Mouse (Mus musculus) heart, embryonic 10.5 days (tissue): Measurements from ENCODE around the gene Tspan18. TPM values are rescaled to one million over a fixed set of nuclear protein-coding genes. Genes with fewer than 3 reads are reported as not detected.

ENCODE experiments used
- DNase-seq: peaks from one replicate; pipeline ENCODE4 v3.0.0-alpha.2; 2017; ENCODE audit warnings: low spot score
- H3K27ac ChIP-seq: fragments of 300-500 bp; sonication (generic); 2 replicates; pipeline ENCODE4 v1.5.1; 2016; ENCODE audit warnings: mild to moderate bottlenecking
- H3K27me3 ChIP-seq: fragments of 300-500 bp; sonication (generic); 2 replicates; pipeline ENCODE4 v1.6.1; 2016; ENCODE audit warnings: mild to moderate bottlenecking; ENCODE audit not compliant: poor library complexity, insufficient read depth, severe bottlenecking
- H3K36me3 ChIP-seq: fragments of 300-500 bp; sonication (generic); 2 replicates; pipeline ENCODE4 v1.6.1; 2016; ENCODE audit warnings: mild to moderate bottlenecking, moderate library complexity
- H3K4me1 ChIP-seq: fragments of 300-500 bp; sonication (generic); 2 replicates; pipeline ENCODE4 v1.6.1; 2016; ENCODE audit warnings: mild to moderate bottlenecking
- H3K4me3 ChIP-seq: fragments of 300-500 bp; sonication (generic); 2 replicates; pipeline ENCODE4 v1.5.1; 2016; ENCODE audit warnings: mild to moderate bottlenecking, moderate library complexity
- H3K9me3 ChIP-seq: fragments of 300-500 bp; sonication (generic); 2 replicates; pipeline ENCODE4 v1.6.1; 2016; ENCODE audit warnings: mild to moderate bottlenecking, moderate library complexity
- WGBS: fragments of 180-500 bp; shearing (Covaris S2); methylation state at CpG from one replicate; pipeline ENCODE4 v1.1.7; 2016; 5-methylcytosine and 5-hydroxymethylcytosine counted together
- polyA plus RNA-seq: library from polyadenylated mRNA; unstranded; fragments of >200 nt; fragmentation: Nextera tagmentation; extraction: Ambion mirVana; gene quantifications from 2 replicates; pipeline ENCODE4 v1.2.1, GENCODE M21; 2016

Tspan18 gene
- polyA plus RNA-seq, 1 experiment from 2014 or later: 64.2 TPM

GRCm38 (mm10) chr2:93176871-93177667 lies 157.2 kb downstream of the Tspan18 start:
- Histone ChIP-seq H3K27ac (0 out of 2 replicates have a peak overlapping the region, but pooled peaks have one; percentile 23), H3K4me3 (peak overlapping the region; percentile 38), H3K4me1 (peaks cover 46% of the 10 kb centered on the region), H3K9me3 (no peaks in the 10 kb centered on the region), H3K27me3 (peaks cover 86% of the 10 kb centered on the region), H3K36me3 (no peaks in the 10 kb centered on the region)
- WGBS: 4% methylated on average over 17 of the region's 17 CpGs
- DNase-seq: no peak

GRCm38 (mm10) chr2:93176193-93176798 lies 158.0 kb downstream of the Tspan18 start:
- WGBS: 26% methylated on average over 4 of the region's 4 CpGs
- Histone ChIP-seq H3K27me3 (peaks cover 84% of the 10 kb centered on the region), H3K27ac (no peak overlapping the region), H3K36me3 (no peaks in the 10 kb centered on the region), H3K4me1 (peaks cover 46% of the 10 kb centered on the region), H3K4me3 (no peak overlapping the region), H3K9me3 (no peaks in the 10 kb centered on the region)
- no peak for DNase-seq

- H3K36me3 ChIP-seq: no peaks in the 10 kb centered on the region
- 83% methylated on average over 2 of the region's 2 CpGs for WGBS
- no peak for DNase-seq
- H3K9me3 ChIP-seq: no peaks in the 10 kb centered on the region
- peaks cover 46% of the 10 kb centered on the region for H3K4me1 ChIP-seq
- H3K27ac ChIP-seq: no peak overlapping the region
- no peak overlapping the region for H3K4me3 ChIP-seq
- peaks cover 84% of the 10 kb centered on the region for H3K27me3 ChIP-seq
Measured at GRCm38 (mm10) chr2:93175721-93176120, 158.6 kb downstream of the Tspan18 start.

GRCm38 (mm10) chr2:93175278-93175677 lies 159.0 kb downstream of the Tspan18 start:
- Histone ChIP-seq H3K36me3 (no peaks in the 10 kb centered on the region), H3K9me3 (no peaks in the 10 kb centered on the region), H3K27me3 (peaks cover 84% of the 10 kb centered on the region), H3K4me1 (peaks cover 42% of the 10 kb centered on the region), H3K4me3 (no peak overlapping the region), H3K27ac (no peak overlapping the region)
- WGBS: 46% methylated on average over 5 of the region's 5 CpGs
- no peak for DNase-seq

GRCm38 (mm10) chr2:93174159-93174558 lies 160.1 kb downstream of the Tspan18 start:
- Histone ChIP-seq H3K27me3 (peaks cover 82% of the 10 kb centered on the region), H3K27ac (no peak overlapping the region), H3K4me3 (no peak overlapping the region), H3K36me3 (no peaks in the 10 kb centered on the region), H3K4me1 (peaks cover 34% of the 10 kb centered on the region), H3K9me3 (no peaks in the 10 kb centered on the region)
- DNase-seq: no peak
- WGBS: 12% methylated on average over 5 of the region's 5 CpGs

GRCm38 (mm10) chr2:93172460-93172859 lies 161.8 kb downstream of the Tspan18 start:
- Histone ChIP-seq H3K36me3 (no peaks in the 10 kb centered on the region), H3K4me1 (peaks cover 30% of the 10 kb centered on the region), H3K27me3 (peaks cover 65% of the 10 kb centered on the region), H3K27ac (no peak overlapping the region), H3K9me3 (no peaks in the 10 kb centered on the region), H3K4me3 (no peak overlapping the region)
- 52% methylated on average over 5 of the region's 5 CpGs for WGBS
- no peak for DNase-seq

- Histone ChIP-seq H3K27me3 (peaks cover 60% of the 10 kb centered on the region), H3K36me3 (no peaks in the 10 kb centered on the region), H3K27ac (no peak overlapping the region), H3K9me3 (no peaks in the 10 kb centered on the region), H3K4me1 (peaks cover 25% of the 10 kb centered on the region), H3K4me3 (no peak overlapping the region)
- no peak for DNase-seq
- 73% methylated on average over 6 of the region's 6 CpGs for WGBS
Measured at GRCm38 (mm10) chr2:93171929-93172328, 162.4 kb downstream of the Tspan18 start.

GRCm38 (mm10) chr2:93170845-93171200 lies 163.5 kb downstream of the Tspan18 start:
- H3K4me3 ChIP-seq: no peak overlapping the region
- H3K27me3 ChIP-seq: peaks cover 49% of the 10 kb centered on the region
- peaks cover 18% of the 10 kb centered on the region for H3K4me1 ChIP-seq
- WGBS: 83% methylated on average over 5 of the region's 5 CpGs
- no peaks in the 10 kb centered on the region for H3K36me3 ChIP-seq
- no peak overlapping the region for H3K27ac ChIP-seq
- no peak for DNase-seq
- no peaks in the 10 kb centered on the region for H3K9me3 ChIP-seq

- peaks cover 43% of the 10 kb centered on the region for H3K27me3 ChIP-seq
- no peaks in the 10 kb centered on the region for H3K36me3 ChIP-seq
- 55% methylated on average over 19 of the region's 19 CpGs for WGBS
- peaks cover 12% of the 10 kb centered on the region for H3K4me1 ChIP-seq
- H3K27ac ChIP-seq: no peak overlapping the region
- no peaks in the 10 kb centered on the region for H3K9me3 ChIP-seq
- no peak overlapping the region for H3K4me3 ChIP-seq
- DNase-seq: no peak
Measured at GRCm38 (mm10) chr2:93170156-93170844, 164.0 kb downstream of the Tspan18 start.

- WGBS: 78% methylated on average over 14 of the region's 14 CpGs
- Histone ChIP-seq H3K4me3 (no peak overlapping the region), H3K9me3 (no peaks in the 10 kb centered on the region), H3K27ac (no peak overlapping the region), H3K4me1 (peaks cover 18% of the 10 kb centered on the region), H3K36me3 (no peaks in the 10 kb centered on the region), H3K27me3 (peaks cover 23% of the 10 kb centered on the region)
- no peak for DNase-seq
Measured at GRCm38 (mm10) chr2:93166734-93167406, 167.4 kb downstream of the Tspan18 start.

- Histone ChIP-seq H3K4me1 (peaks cover 18% of the 10 kb centered on the region), H3K9me3 (no peaks in the 10 kb centered on the region), H3K27me3 (peaks cover 19% of the 10 kb centered on the region), H3K27ac (no peak overlapping the region), H3K4me3 (no peak overlapping the region), H3K36me3 (no peaks in the 10 kb centered on the region)
- 75% methylated on average over 6 of the region's 6 CpGs for WGBS
- no peak for DNase-seq
Measured at GRCm38 (mm10) chr2:93166295-93166694, 168.0 kb downstream of the Tspan18 start.

GRCm38 (mm10) chr2:93163750-93164335 lies 170.5 kb downstream of the Tspan18 start:
- Histone ChIP-seq H3K27me3 (peaks cover 13% of the 10 kb centered on the region), H3K4me3 (no peak overlapping the region), H3K36me3 (no peaks in the 10 kb centered on the region), H3K9me3 (no peaks in the 10 kb centered on the region), H3K27ac (no peak overlapping the region), H3K4me1 (peaks cover 18% of the 10 kb centered on the region)
- WGBS: 79% methylated on average over 6 of the region's 6 CpGs
- DNase-seq: no peak
